In the genomic region with DNA sequence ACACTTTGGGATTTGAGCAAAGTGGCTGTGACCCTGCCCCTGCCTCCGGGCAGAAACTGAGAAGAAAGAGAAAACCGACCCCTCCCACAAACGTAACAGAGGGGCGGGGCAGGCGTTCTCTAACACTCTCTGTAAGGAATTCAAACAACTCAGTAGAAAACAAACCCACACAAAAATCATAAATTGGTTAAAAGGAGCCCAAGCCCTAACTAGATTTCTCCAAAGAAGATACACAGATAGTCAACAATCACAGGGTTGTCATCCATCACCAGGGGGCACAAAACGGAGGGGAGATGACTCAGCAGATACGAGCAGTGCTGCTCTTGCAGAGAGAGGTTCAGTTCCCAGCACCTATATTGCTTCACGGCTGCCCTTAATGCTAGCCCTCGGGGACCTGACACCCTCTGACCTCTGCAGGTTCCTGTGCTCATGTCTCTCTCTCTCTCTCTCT, we compare ENCODE assay signal across 9 mouse cellular contexts.
DNase-seq lines count a peak whose midpoint lies in the region; ATAC-seq lines count a peak whose summit lies in the region.
"Had no signal": no experiment of that assay in that cellular context is flagged by ENCODE, and none has a peak within 500 bp of the region (broad histone marks: within the 10 kb centered on the region; RNA-seq: fewer than 3 reads in every experiment).

No protein-coding gene starts in this region.

- no peak overlapping the region for H3K27ac ChIP-seq in embryonic facial prominence, embryonic 12.5 days
- H3K27ac ChIP-seq in intestine, embryonic 14.5 days (ENCODE audit: low read depth), result no peak overlapping the region

- H3K9ac ChIP-seq in embryonic facial prominence, embryonic 12.5 days, result no peak overlapping the region
- no peak overlapping the region for H3K9ac ChIP-seq in intestine, embryonic 14.5 days (ENCODE audit: low read length)

- H3K4me2 ChIP-seq in embryonic facial prominence, embryonic 12.5 days (replicated peaks), result peak overlapping the region; percentile 38
- peak overlapping the region; percentile 40 for H3K4me2 ChIP-seq in intestine, embryonic 14.5 days (ENCODE audit: low read length)

- peaks cover 18% of the 10 kb centered on the region for H3K4me1 ChIP-seq in embryonic facial prominence, embryonic 12.5 days
- peaks cover 5% of the 10 kb centered on the region; the same call in 1 of the 2 replicates for H3K4me1 ChIP-seq in intestine, embryonic 14.5 days (replicated peaks; ENCODE audit: control insufficient read depth, insufficient read depth, low read length)

- no peaks in the 10 kb centered on the region for H3K27me3 ChIP-seq in embryonic facial prominence, embryonic 12.5 days
- no peaks in the 10 kb centered on the region for H3K27me3 ChIP-seq in intestine, embryonic 14.5 days (replicated peaks; ENCODE audit: control insufficient read depth, insufficient read depth, low read length)

- ATAC-seq in embryonic facial prominence, embryonic 12.5 days (ENCODE audit: insufficient number of reproducible peaks, insufficient read depth, low FRiP score, low TSS enrichment), result no peak
- no peak for ATAC-seq in intestine, embryonic 14.5 days (replicated peaks; ENCODE audit: low FRiP score, low TSS enrichment, low read depth)

- WGBS in embryonic facial prominence, embryonic 12.5 days, result 3% methylated on average over 9 of the region's 9 CpGs
- WGBS in intestine, embryonic 14.5 days, result 3% methylated on average over 9 of the region's 9 CpGs

- peak overlapping the region; percentile 20 for H3K4me3 ChIP-seq in embryonic facial prominence, embryonic 12.5 days
- peak overlapping the region; percentile 5 for H3K4me3 ChIP-seq in intestine, embryonic 14.5 days (ENCODE audit: low read depth, low read length)
- H3K4me3 ChIP-seq: myocyte had no signal

- DNase-seq in heart, adult 18-20 months, result peak; percentile 18 to 38
- DNase-seq in heart, postnatal 4 days, result no peak
- DNase-seq in intestine, embryonic 14.5 days (ENCODE audit: low spot score), result no peak
- peak; percentile 32 for DNase-seq in lung, postnatal 14 days
- DNase-seq in thymus, postnatal 25 days, result peak; percentile 16
- DNase-seq in layer of hippocampus, postnatal 14 days (ENCODE audit: low spot score in 2 of 2), result no peak
- DNase-seq in natural killer cell, adult 2 months (ENCODE audit: low spot score in 2 of 2), result no peak

- H3K36me3 ChIP-seq in embryonic facial prominence, embryonic 12.5 days, result no peaks in the 10 kb centered on the region
- H3K36me3 ChIP-seq in intestine, embryonic 14.5 days (ENCODE audit: control insufficient read depth, insufficient read depth, low read length), result no peaks in the 10 kb centered on the region

- H3K9me3 ChIP-seq in embryonic facial prominence, embryonic 12.5 days, result no peaks in the 10 kb centered on the region
- H3K9me3 ChIP-seq in intestine, embryonic 14.5 days (ENCODE audit: control insufficient read depth, low read length), result no peaks in the 10 kb centered on the region

Comparison
In these comparisons a context has a peak if more than half of its experiments do, and no peak if none do; other contexts are left out.
1. DNase-seq: peak in heart, adult 18-20 months (2 of 2), lung, postnatal 14 days (single experiment) and thymus, postnatal 25 days (single experiment); none in heart, postnatal 4 days (single experiment), intestine, embryonic 14.5 days (single experiment), layer of hippocampus, postnatal 14 days (0 of 2) and natural killer cell, adult 2 months (0 of 2).